Mouse (Mus musculus) lung, embryonic 16.5 days (tissue): ENCODE measurements around the gene Cyp27b1. TPM values are rescaled to one million over a fixed set of nuclear protein-coding genes. Genes with fewer than 3 reads are reported as not detected.
A peak's percentile ranks its signal among the peaks of the same experiment; 100 is the strongest.

ENCODE experiments used
- ATAC-seq: fragments of 200-750 bp; cut with Nextera tagmentation; 2 replicates; pipeline ENCODE4 v1.8.0; 2017; ENCODE audit warnings: low read depth, mild to moderate bottlenecking, moderate library complexity
- H3K27ac ChIP-seq: fragments of 300-500 bp; sonication (generic); 2 replicates; pipeline ENCODE4 v1.5.1; 2014; ENCODE audit warnings: mild to moderate bottlenecking, control low read depth, low read length
- H3K27me3 ChIP-seq: fragments of 300-500 bp; sonication (generic); 2 replicates; pipeline ENCODE4 v1.6.1; 2014; ENCODE audit warnings: low read depth, low read length, mixed read lengths; ENCODE audit not compliant: control insufficient read depth, insufficient read depth
- H3K36me3 ChIP-seq: fragments of 300-500 bp; sonication (generic); 2 replicates; pipeline ENCODE4 v1.6.1; 2014; ENCODE audit warnings: low read length; ENCODE audit not compliant: control insufficient read depth, insufficient read depth
- H3K4me1 ChIP-seq: fragments of 300-500 bp; sonication (generic); replicated peaks from 2 replicates; pipeline ENCODE4 v1.6.1; 2014; ENCODE audit warnings: low read length, mixed read lengths; ENCODE audit not compliant: control insufficient read depth, insufficient read depth
- H3K4me2 ChIP-seq: fragments of 300-500 bp; sonication (generic); 2 replicates; pipeline ENCODE4 v1.6.1; 2014; ENCODE audit warnings: low read depth, low read length, control low read depth
- H3K4me3 ChIP-seq: fragments of 300-500 bp; sonication (generic); 2 replicates; pipeline ENCODE4 v1.5.1; 2014; ENCODE audit warnings: mild to moderate bottlenecking, low read length, control low read depth
- H3K9ac ChIP-seq: fragments of 300-500 bp; sonication (generic); 2 replicates; pipeline ENCODE4 v1.6.1; 2014; ENCODE audit warnings: low read length, control low read depth
- H3K9me3 ChIP-seq: fragments of 300-500 bp; sonication (generic); 2 replicates; pipeline ENCODE4 v1.6.1; 2016; ENCODE audit warnings: low read length; ENCODE audit not compliant: control insufficient read depth
- WGBS: fragments of 180-500 bp; shearing (Covaris S2); extraction: QIAGEN DNeasy Blood & Tissue Kit; methylation state at CpG from one replicate; pipeline ENCODE4 v1.1.7; 2014; 5-methylcytosine and 5-hydroxymethylcytosine counted together
- polyA plus RNA-seq: library from polyadenylated mRNA; unstranded; fragments of >200 nt; fragmentation: Nextera tagmentation; extraction: Ambion mirVana; gene quantifications from 2 replicates; pipeline ENCODE4 v1.2.1, GENCODE M21; 2015

Gene Cyp27b1
- polyA plus RNA-seq, 1 experiment from 2014 or later = 0.11 TPM

DNA sequence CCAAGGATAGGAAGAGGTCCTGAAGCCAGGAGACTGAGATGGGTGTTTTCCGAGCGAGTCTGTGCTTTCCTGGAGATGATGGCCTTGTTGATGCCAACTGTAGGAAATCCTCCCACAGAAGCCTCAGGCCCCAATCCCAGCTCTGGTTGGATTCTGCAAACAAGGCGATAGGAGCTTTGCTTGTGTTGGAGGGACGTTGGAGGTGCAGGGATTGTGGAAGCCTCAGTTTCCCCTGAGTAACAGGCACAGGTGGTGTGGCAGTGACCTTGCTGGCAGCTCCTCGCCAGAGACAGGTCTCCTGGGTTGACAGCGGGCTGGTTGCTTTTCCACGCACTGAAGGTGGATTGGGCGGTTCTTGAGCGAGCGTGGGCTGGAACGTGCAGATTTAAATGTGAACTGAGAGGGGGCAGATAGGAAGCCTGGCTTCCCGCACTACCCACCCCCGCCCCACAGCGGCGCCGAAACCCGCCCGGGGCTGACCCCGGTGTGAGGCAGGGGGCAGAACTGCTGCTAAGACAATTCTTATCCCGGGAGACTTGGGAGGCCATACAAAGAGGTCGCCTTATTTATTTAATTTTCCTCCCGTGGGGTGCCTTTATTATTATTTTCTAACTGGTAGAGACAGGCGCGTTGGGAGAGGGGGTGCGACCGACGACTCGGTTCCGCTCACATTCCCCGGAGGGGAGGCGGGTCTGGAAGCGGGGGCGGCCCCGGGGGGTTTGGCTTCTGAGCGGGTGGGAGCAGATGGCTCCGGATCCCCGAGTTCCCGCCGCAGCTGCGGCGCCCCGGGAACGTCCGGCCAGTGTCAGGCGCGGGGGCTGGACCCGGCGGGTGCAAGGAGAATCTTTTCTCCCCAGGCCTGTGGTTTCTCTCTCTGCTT, 33.1 kb downstream of the Cyp27b1 start:
- 0 out of 2 replicates have a peak, but pooled peaks have one; percentile 6 for ATAC-seq
- no peak overlapping the region for H3K27ac ChIP-seq
- peaks cover 72% of the 10 kb centered on the region for H3K27me3 ChIP-seq
- no peaks in the 10 kb centered on the region for H3K36me3 ChIP-seq
- H3K4me1 ChIP-seq = peaks cover 19% of the 10 kb centered on the region
- 0 out of 2 replicates have a peak overlapping the region, but pooled peaks have one; percentile 32 for H3K9ac ChIP-seq
- H3K4me2 ChIP-seq = peak overlapping the region; percentile 55
- peak overlapping the region; percentile 35 for H3K4me3 ChIP-seq
- WGBS = 5% methylated on average over 48 of the region's 48 CpGs
- no peaks in the 10 kb centered on the region for H3K9me3 ChIP-seq

DNA sequence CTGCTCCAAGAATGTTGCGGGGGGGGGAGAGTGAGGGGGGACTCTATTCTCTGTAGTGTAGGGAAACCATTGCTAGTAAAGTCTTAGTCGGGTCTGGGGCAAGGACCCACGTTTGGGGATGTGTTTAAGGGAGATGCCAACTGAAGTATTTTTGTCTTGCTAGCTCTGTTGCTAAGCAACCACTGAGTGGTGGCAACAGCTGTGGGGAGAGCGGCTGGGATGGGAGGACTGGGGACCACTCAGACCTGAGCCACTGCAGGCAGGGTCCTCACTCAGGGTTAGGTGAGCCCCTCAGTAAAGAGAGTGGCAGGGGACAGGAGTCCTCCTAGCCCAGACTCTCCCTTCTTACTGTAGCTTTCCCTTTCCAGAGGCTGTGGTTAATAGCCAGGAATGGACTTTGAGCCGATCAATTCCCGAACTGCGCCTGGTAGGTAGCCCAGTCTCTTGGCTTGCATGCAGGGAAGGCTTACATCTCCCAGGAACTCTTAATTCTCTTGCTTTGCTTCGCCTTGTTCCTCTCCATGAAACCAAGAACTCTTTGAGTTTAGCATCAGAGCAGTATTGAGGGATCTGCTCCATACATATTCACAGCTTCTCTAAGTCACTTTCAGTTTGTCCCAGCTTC, 34.1 kb downstream of the Cyp27b1 start:
- H3K27ac ChIP-seq = no peak overlapping the region
- WGBS = 28% methylated on average over 8 of the region's 8 CpGs
- peaks cover 19% of the 10 kb centered on the region for H3K4me1 ChIP-seq
- no peaks in the 10 kb centered on the region for H3K9me3 ChIP-seq
- H3K9ac ChIP-seq = no peak overlapping the region
- H3K4me3 ChIP-seq = no peak overlapping the region
- H3K36me3 ChIP-seq = no peaks in the 10 kb centered on the region
- no peak overlapping the region for H3K4me2 ChIP-seq
- H3K27me3 ChIP-seq = peaks cover 65% of the 10 kb centered on the region
- no peak for ATAC-seq

DNA sequence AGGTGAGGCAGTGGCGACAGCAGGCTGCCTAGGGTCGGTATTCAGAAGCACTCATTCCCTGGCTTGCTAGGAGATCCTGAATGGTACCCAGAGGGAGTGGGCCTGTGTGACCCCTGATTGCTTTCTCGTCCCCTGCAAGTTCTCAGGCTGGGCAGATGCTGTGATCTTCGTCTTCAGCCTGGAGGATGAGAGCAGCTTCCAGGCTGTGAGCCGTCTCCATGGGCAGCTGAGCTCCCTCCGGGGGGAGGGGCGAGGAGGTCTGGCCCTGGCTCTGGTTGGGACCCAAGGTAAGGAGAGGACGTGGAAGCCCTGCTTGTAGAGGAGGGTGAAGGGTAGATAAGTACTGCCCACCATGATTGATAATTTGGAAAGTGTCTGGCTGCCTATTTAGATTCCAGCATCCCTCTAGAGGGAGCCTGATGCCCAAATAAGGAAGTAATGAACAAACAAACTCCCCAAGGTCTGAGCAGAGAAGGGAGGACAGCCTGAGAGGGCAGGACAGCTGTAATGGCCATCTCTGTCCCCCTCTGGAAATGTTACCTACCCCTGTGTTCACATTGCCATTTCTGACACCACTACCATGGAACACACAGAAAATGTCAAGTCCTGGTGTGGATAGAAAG, 35.4 kb downstream of the Cyp27b1 start:
- no peak for ATAC-seq
- H3K27ac ChIP-seq = no peak overlapping the region
- H3K9me3 ChIP-seq = no peaks in the 10 kb centered on the region
- no peak overlapping the region for H3K4me3 ChIP-seq
- 24% methylated on average over 8 of the region's 8 CpGs for whole genome bisulfite sequencing
- peaks cover 19% of the 10 kb centered on the region for H3K4me1 ChIP-seq
- no peak overlapping the region for H3K9ac ChIP-seq
- H3K36me3 ChIP-seq = no peaks in the 10 kb centered on the region
- no peak overlapping the region for H3K4me2 ChIP-seq
- H3K27me3 ChIP-seq = peaks cover 60% of the 10 kb centered on the region

DNA sequence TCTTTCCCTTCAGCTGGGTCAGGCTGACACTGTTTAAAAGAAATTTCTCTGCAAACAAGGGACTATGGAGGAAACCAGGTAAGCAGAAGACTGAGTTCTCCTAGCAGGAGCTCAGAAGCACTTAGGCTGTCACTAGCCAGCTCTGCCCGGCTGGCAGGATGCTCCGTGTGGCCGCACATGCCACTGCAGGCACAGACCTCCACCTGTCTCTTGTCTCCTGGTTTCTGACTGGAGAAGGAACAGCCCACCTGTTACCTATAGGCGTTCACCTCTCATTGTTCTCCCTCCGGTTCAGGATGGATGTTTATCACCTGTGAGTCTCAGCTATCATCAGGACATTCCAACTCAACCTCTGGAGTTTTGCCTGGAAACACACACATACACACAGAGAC, 35.9 kb downstream of the Cyp27b1 start:
- Histone ChIP-seq H3K9ac (no peak overlapping the region), H3K9me3 (no peaks in the 10 kb centered on the region), H3K4me1 (peaks cover 19% of the 10 kb centered on the region), H3K27ac (no peak overlapping the region), H3K4me3 (no peak overlapping the region), H3K27me3 (peaks cover 55% of the 10 kb centered on the region), H3K36me3 (no peaks in the 10 kb centered on the region), H3K4me2 (no peak overlapping the region)
- WGBS = 35% methylated on average over 5 of the region's 5 CpGs
- ATAC-seq = no peak

DNA sequence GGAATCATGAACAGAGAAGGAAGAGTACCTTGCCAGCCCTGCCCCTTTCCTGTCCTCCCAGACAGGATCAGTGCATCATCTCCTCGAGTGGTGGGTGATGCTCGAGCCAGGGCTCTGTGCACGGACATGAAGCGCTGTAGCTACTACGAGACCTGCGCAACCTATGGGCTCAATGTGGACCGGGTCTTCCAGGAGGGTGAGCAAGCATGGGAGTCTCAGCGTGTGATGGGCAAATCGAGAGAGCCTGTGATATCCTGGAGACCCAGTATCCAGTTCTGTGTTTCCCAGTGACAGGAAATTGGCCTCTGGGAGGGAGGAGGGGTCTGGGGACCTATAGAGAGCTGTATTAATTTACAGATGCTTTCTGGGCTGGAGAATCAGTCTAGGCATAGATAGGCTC, 37.0 kb downstream of the Cyp27b1 start:
- Histone ChIP-seq H3K4me1 (peaks cover 9% of the 10 kb centered on the region), H3K27ac (no peak overlapping the region), H3K9ac (no peak overlapping the region), H3K4me3 (no peak overlapping the region), H3K36me3 (no peaks in the 10 kb centered on the region), H3K4me2 (no peak overlapping the region), H3K9me3 (no peaks in the 10 kb centered on the region), H3K27me3 (peaks cover 54% of the 10 kb centered on the region)
- ATAC-seq = no peak
- WGBS = 70% methylated on average over 9 of the region's 9 CpGs

DNA sequence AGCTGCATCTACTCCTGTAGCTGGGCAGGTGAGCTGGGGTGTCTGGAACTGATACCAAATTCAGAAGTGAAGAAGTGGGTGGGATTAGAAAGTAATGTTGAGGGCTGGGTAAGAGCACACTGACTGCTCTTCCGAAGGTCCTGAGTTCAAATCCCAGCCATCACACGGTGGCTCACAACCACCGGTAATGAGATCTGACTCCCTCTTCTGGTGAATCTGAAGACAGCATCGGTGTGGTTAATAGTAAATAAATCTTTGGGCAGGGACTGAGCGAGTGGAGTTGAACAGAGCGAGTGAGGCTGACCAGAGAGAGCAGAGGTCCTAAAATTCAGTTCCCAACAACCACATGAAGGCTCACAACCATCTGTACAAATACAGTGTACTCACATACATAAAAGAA, 37.6 kb downstream of the Cyp27b1 start:
- WGBS = 63% methylated on average over 6 of the region's 6 CpGs
- Histone ChIP-seq H3K27ac (no peak overlapping the region), H3K36me3 (no peaks in the 10 kb centered on the region), H3K4me1 (peaks cover 8% of the 10 kb centered on the region), H3K4me2 (no peak overlapping the region), H3K9ac (no peak overlapping the region), H3K9me3 (no peaks in the 10 kb centered on the region), H3K27me3 (peaks cover 54% of the 10 kb centered on the region), H3K4me3 (no peak overlapping the region)
- ATAC-seq = no peak

DNA sequence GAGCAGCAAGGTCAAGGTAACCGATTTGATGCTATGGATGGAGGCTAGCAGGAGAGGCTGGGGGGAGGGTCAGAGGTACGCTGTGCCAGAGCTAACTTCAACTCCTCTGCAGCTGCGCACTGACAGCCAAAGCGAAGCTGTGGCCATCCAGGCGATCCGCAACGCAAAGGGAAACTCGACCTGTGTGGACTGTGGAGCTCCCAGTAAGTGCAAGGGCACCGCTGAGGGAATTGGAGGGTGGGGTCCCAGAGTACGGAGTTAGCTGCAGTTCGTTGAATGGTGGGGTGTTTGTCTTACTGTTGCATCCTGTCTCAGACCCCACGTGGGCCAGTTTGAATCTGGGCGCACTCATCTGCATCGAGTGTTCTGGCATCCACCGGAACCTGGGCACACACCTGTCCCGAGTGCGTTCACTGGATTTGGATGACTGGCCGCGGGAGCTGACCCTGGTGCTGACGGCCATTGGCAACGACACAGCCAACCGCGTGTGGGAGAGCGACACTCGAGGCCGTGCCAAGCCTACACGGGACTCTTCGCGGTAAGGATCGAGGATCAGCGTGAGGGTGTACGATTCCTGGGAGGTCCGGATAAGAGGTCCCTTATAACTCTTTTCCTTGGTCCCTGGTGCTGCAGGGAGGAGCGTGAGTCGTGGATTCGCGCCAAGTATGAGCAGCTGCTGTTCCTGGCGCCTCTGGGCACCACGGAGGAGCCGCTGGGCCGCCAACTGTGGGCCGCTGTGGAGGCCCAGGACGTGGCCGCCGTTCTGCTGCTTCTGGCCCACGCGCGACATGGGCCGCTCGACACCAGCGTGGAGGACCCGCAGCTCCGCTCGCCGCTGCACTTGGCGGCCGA, 42.7 kb downstream of the Cyp27b1 start:
- 9% methylated on average over 57 of the region's 57 CpGs for WGBS

DNA sequence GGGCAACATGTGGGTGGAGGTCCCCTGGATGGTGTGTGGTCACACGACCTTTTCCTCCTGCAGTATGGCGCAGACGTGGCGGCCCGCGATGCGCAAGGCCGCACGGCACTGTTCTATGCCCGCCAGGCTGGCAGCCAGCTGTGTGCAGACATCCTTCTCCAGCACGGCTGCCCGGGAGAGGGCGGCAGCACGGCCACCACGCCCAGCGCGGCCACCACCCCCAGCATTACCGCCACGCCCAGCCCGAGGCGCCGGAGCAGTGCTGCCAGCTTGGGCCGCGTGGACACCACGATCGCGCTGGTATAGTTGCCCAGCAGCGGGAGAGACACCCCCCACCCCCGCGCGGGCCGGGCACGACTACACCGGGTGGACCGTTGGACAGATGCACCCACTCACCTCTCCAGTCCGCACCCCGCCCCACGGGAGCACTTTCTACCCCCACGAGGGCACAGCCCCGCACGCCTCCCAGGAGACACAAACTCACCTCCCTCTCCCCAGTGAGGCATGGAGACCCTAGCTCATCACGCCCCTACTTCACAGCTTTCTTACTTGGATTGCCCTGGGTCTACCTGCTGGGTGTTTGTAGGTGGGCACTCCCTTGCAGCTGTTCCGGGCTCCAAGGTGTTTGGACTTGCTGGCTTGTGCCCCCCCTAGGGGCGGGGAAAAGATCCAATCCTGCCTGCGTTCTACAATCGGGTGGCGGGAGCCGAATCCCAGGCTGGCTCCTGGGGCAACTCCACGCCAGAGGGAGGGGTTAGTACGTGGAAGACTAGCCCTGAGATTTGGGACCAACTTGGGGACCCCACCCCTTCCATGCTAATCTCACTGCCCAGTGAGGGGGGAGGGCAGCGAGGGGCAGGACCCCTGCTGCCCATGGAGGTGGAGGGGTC, 43.7 kb downstream of the Cyp27b1 start:
- H3K9ac ChIP-seq = no peak overlapping the region
- ATAC-seq = peak; percentile 42
- H3K27me3 ChIP-seq = peaks cover 40% of the 10 kb centered on the region
- H3K9me3 ChIP-seq = no peaks in the 10 kb centered on the region
- H3K4me1 ChIP-seq = peaks cover 31% of the 10 kb centered on the region
- no peaks in the 10 kb centered on the region for H3K36me3 ChIP-seq
- peak overlapping the region; percentile 17 for H3K4me3 ChIP-seq
- WGBS = 12% methylated on average over 44 of the region's 51 CpGs
- peak overlapping the region; percentile 53 for H3K4me2 ChIP-seq
- no peak overlapping the region for H3K27ac ChIP-seq

More for the DNA sequence above, 42.7 kb downstream of the Cyp27b1 start:
- peak overlapping the region; percentile 0; the same call in 1 of the 2 replicates for H3K9ac ChIP-seq
- peak overlapping the region; percentile 53 for H3K4me2 ChIP-seq
- H3K27me3 ChIP-seq = peaks cover 40% of the 10 kb centered on the region
- peak overlapping the region; percentile 17 for H3K4me3 ChIP-seq
- H3K36me3 ChIP-seq = no peaks in the 10 kb centered on the region
- no peaks in the 10 kb centered on the region for H3K9me3 ChIP-seq
- H3K4me1 ChIP-seq = peaks cover 31% of the 10 kb centered on the region
- no peak overlapping the region for H3K27ac ChIP-seq
- ATAC-seq = 0 out of 2 replicates have a peak, but pooled peaks have one; percentile 3
